Mouse (Mus musculus): Measurements from ENCODE around the gene Grxcr1. TPM values are rescaled to one million over a fixed set of nuclear protein-coding genes. Genes with fewer than 3 reads are reported as not detected.

Grxcr1 gene
- polyA plus RNA-seq, 1 experiment from 2014 or later = not detected

GRCm38 (mm10) chr5:68057574-68057973 is 25.9 kb downstream of the Grxcr1 start:
- Histone ChIP-seq H3K4me1 (replicated peaks; ENCODE audit: control insufficient read depth, insufficient read depth) (no peaks in the 10 kb centered on the region), H3K9me3 (ENCODE audit: control insufficient read depth, low read length) (no peaks in the 10 kb centered on the region), H3K36me3 (ENCODE audit: control insufficient read depth, insufficient read depth, low read length) (no peaks in the 10 kb centered on the region), H3K9ac (ENCODE audit: low read length) (no peak overlapping the region), H3K4me2 (replicated peaks; ENCODE audit: low read depth) (no peak overlapping the region), H3K27me3 (ENCODE audit: control insufficient read depth, insufficient read depth, low read length) (no peaks in the 10 kb centered on the region), H3K4me3 (ENCODE audit: low read depth, low read length) (no peak overlapping the region), H3K27ac (replicated peaks) (no peak overlapping the region)
- no peak for TF ChIP-seq CTCF (IDR thresholded peaks at IDR 0.05; ENCODE audit: low read depth)
- DNase-seq (ENCODE audit: low spot score) (no peak), ATAC-seq (ENCODE audit: low FRiP score, low TSS enrichment) (no peak)
- 86% methylated on average over 3 of the region's 3 CpGs for WGBS

- ATAC-seq (ENCODE audit: low FRiP score, low TSS enrichment) (no peak), DNase-seq (ENCODE audit: low spot score) (no peak)
- Histone ChIP-seq H3K27me3 (ENCODE audit: control insufficient read depth, insufficient read depth, low read length) (no peaks in the 10 kb centered on the region), H3K27ac (replicated peaks) (no peak overlapping the region), H3K4me3 (ENCODE audit: low read depth, low read length) (no peak overlapping the region), H3K36me3 (ENCODE audit: control insufficient read depth, insufficient read depth, low read length) (no peaks in the 10 kb centered on the region), H3K4me2 (replicated peaks; ENCODE audit: low read depth) (no peak overlapping the region), H3K9ac (ENCODE audit: low read length) (no peak overlapping the region), H3K4me1 (replicated peaks; ENCODE audit: control insufficient read depth, insufficient read depth) (no peaks in the 10 kb centered on the region), H3K9me3 (ENCODE audit: control insufficient read depth, low read length) (no peaks in the 10 kb centered on the region)
- TF ChIP-seq EP300 (optimal IDR thresholded peaks at IDR 0.05) (no peak), CTCF (IDR thresholded peaks at IDR 0.05; ENCODE audit: low read depth) (no peak)
- 73% methylated on average over 4 of the region's 4 CpGs for WGBS
Observed at GRCm38 (mm10) chr5:68068694-68069093, 37.1 kb downstream of the Grxcr1 start.

GRCm38 (mm10) chr5:68070308-68070707 is 38.7 kb downstream of the Grxcr1 start:
- H3K27me3 ChIP-seq (ENCODE audit: control insufficient read depth, insufficient read depth, low read length) = no peaks in the 10 kb centered on the region
- DNase-seq (ENCODE audit: low spot score) (no peak), ATAC-seq (ENCODE audit: low FRiP score, low TSS enrichment) (no peak)
- no peak overlapping the region for H3K4me2 ChIP-seq (replicated peaks; ENCODE audit: low read depth)
- H3K36me3 ChIP-seq (ENCODE audit: control insufficient read depth, insufficient read depth, low read length) = no peaks in the 10 kb centered on the region
- no peak overlapping the region for H3K4me3 ChIP-seq (ENCODE audit: low read depth, low read length)
- H3K9ac ChIP-seq (ENCODE audit: low read length) = no peak overlapping the region
- 78% methylated on average over 3 of the region's 3 CpGs for WGBS
- no peaks in the 10 kb centered on the region for H3K4me1 ChIP-seq (replicated peaks; ENCODE audit: control insufficient read depth, insufficient read depth)
- H3K9me3 ChIP-seq (ENCODE audit: control insufficient read depth, low read length) = no peaks in the 10 kb centered on the region
- TF ChIP-seq EP300 (optimal IDR thresholded peaks at IDR 0.05) (no peak), CTCF (IDR thresholded peaks at IDR 0.05; ENCODE audit: low read depth) (no peak)
- H3K27ac ChIP-seq (replicated peaks) = no peak overlapping the region

- H3K9me3 ChIP-seq (ENCODE audit: control insufficient read depth, low read length) = no peaks in the 10 kb centered on the region
- no peak overlapping the region for H3K4me2 ChIP-seq (replicated peaks; ENCODE audit: low read depth)
- no peaks in the 10 kb centered on the region for H3K36me3 ChIP-seq (ENCODE audit: control insufficient read depth, insufficient read depth, low read length)
- no peak overlapping the region for H3K27ac ChIP-seq (replicated peaks)
- no peak for TF ChIP-seq CTCF (IDR thresholded peaks at IDR 0.05; ENCODE audit: low read depth)
- no peak for TF ChIP-seq EP300 (optimal IDR thresholded peaks at IDR 0.05)
- WGBS = 78% methylated on average over 4 of the region's 4 CpGs
- DNase-seq (ENCODE audit: low spot score) = no peak
- no peaks in the 10 kb centered on the region for H3K27me3 ChIP-seq (ENCODE audit: control insufficient read depth, insufficient read depth, low read length)
- H3K4me1 ChIP-seq (replicated peaks; ENCODE audit: control insufficient read depth, insufficient read depth) = no peaks in the 10 kb centered on the region
- no peak for ATAC-seq (ENCODE audit: low FRiP score, low TSS enrichment)
- no peak overlapping the region for H3K9ac ChIP-seq (ENCODE audit: low read length)
- H3K4me3 ChIP-seq (ENCODE audit: low read depth, low read length) = no peak overlapping the region
Observed at GRCm38 (mm10) chr5:68071857-68072256, 40.2 kb downstream of the Grxcr1 start.

GRCm38 (mm10) chr5:68086535-68087098 is 55.0 kb downstream of the Grxcr1 start:
- no peak overlapping the region for H3K9ac ChIP-seq (ENCODE audit: low read length)
- DNase-seq (ENCODE audit: low spot score) = no peak
- 77% methylated on average over 7 of the region's 7 CpGs for whole genome bisulfite sequencing
- H3K36me3 ChIP-seq (ENCODE audit: control insufficient read depth, insufficient read depth, low read length) = no peaks in the 10 kb centered on the region
- no peaks in the 10 kb centered on the region for H3K9me3 ChIP-seq (ENCODE audit: control insufficient read depth, low read length)
- no peak overlapping the region for H3K27ac ChIP-seq (replicated peaks)
- no peak overlapping the region for H3K4me2 ChIP-seq (replicated peaks; ENCODE audit: low read depth)
- no peaks in the 10 kb centered on the region for H3K4me1 ChIP-seq (replicated peaks; ENCODE audit: control insufficient read depth, insufficient read depth)
- H3K4me3 ChIP-seq (ENCODE audit: low read depth, low read length) = no peak overlapping the region
- H3K27me3 ChIP-seq (ENCODE audit: control insufficient read depth, insufficient read depth, low read length) = no peaks in the 10 kb centered on the region
- ATAC-seq (ENCODE audit: low FRiP score, low TSS enrichment) = no peak
- TF ChIP-seq CTCF (IDR thresholded peaks at IDR 0.05; ENCODE audit: low read depth) (no peak), EP300 (optimal IDR thresholded peaks at IDR 0.05) (no peak)

- WGBS = 67% methylated on average over 3 of the region's 3 CpGs
Observed at GRCm38 (mm10) chr5:68087174-68087573, 55.5 kb downstream of the Grxcr1 start.

More at GRCm38 (mm10) chr5:68087174-68087573, 55.5 kb downstream of the Grxcr1 start:
- Histone ChIP-seq H3K4me3 (ENCODE audit: low read depth, low read length) (no peak overlapping the region), H3K4me2 (replicated peaks; ENCODE audit: low read depth) (no peak overlapping the region), H3K27ac (replicated peaks) (no peak overlapping the region), H3K27me3 (ENCODE audit: control insufficient read depth, insufficient read depth, low read length) (no peaks in the 10 kb centered on the region), H3K9me3 (ENCODE audit: control insufficient read depth, low read length) (no peaks in the 10 kb centered on the region), H3K9ac (ENCODE audit: low read length) (no peak overlapping the region), H3K36me3 (ENCODE audit: control insufficient read depth, insufficient read depth, low read length) (no peaks in the 10 kb centered on the region), H3K4me1 (replicated peaks; ENCODE audit: control insufficient read depth, insufficient read depth) (no peaks in the 10 kb centered on the region)
- TF ChIP-seq EP300 (optimal IDR thresholded peaks at IDR 0.05) = no peak
- no peak for TF ChIP-seq CTCF (IDR thresholded peaks at IDR 0.05; ENCODE audit: low read depth)
- ATAC-seq (ENCODE audit: low FRiP score, low TSS enrichment) = no peak
- no peak for DNase-seq (ENCODE audit: low spot score)
